Mouse (Mus musculus) liver, adult 2 months (tissue): ENCODE data around the gene Pik3c2g. TPM values are rescaled to one million over a fixed set of nuclear protein-coding genes. Genes with fewer than 3 reads are reported as not detected.

Experiments used
- DNase-seq: peaks from one replicate; pipeline ENCODE4 v3.0.0-alpha.2; 2011; ENCODE audit warnings: low read depth, low spot score; ENCODE audit errors: extremely low read depth
- H3K27ac ChIP-seq: fragments of 200-500 bp; replicated peaks from 2 replicates; pipeline ENCODE4 v1.5.1; 2012; ENCODE audit warnings: low read depth, mild to moderate bottlenecking, control low read depth, inconsistent platforms, low read length; ENCODE audit not compliant: insufficient read depth
- H3K27me3 ChIP-seq: fragments of 200-500 bp; 2 replicates; pipeline ENCODE4 v1.6.1; 2012; ENCODE audit warnings: mild to moderate bottlenecking, moderate library complexity, low read length, inconsistent platforms; ENCODE audit not compliant: control insufficient read depth, insufficient read depth
- H3K36me3 ChIP-seq: fragments of 200-500 bp; 2 replicates; pipeline ENCODE4 v1.6.1; 2012; ENCODE audit warnings: low read length, inconsistent platforms; ENCODE audit not compliant: control insufficient read depth, insufficient read depth
- H3K4me1 ChIP-seq: fragments of 200-500 bp; 2 replicates; pipeline ENCODE4 v1.6.1; 2011; ENCODE audit warnings: low read length; ENCODE audit not compliant: control insufficient read depth, insufficient read depth
- H3K4me3 ChIP-seq: fragments of 200-500 bp; 2 replicates; pipeline ENCODE4 v1.5.1; 2011; ENCODE audit warnings: low read depth, mild to moderate bottlenecking, control low read depth, low read length, moderate library complexity; ENCODE audit not compliant: insufficient read depth
- H3K79me2 ChIP-seq: fragments of 200-500 bp; 2 replicates; pipeline ENCODE4 v1.6.1; 2012; ENCODE audit warnings: inconsistent platforms, mild to moderate bottlenecking, low read length, moderate library complexity; ENCODE audit not compliant: control insufficient read depth, insufficient read depth
- H3K9ac ChIP-seq: fragments of 200-500 bp; 2 replicates; pipeline ENCODE4 v1.6.1; 2012; ENCODE audit warnings: low read depth, mild to moderate bottlenecking, control low read depth, inconsistent platforms, low read length
- CTCF ChIP-seq: fragments of 200-500 bp; IDR thresholded peaks from 2 replicates; pipeline ENCODE4 v1.5.1; 2011; ENCODE audit warnings: low read depth, low read length, control low read depth
- POLR2A ChIP-seq: fragments of 200-500 bp; IDR thresholded peaks from 2 replicates; pipeline ENCODE4 v1.6.1; 2011; ENCODE audit warnings: low read length, control low read depth; ENCODE audit not compliant: insufficient read depth; ENCODE audit errors: extremely low read depth
- WGBS: fragments of 180-500 bp; shearing (Covaris S2); methylation state at CpG from one replicate; pipeline ENCODE4 v1.1.7; 2018; 5-methylcytosine and 5-hydroxymethylcytosine counted together
- polyA plus RNA-seq: library from polyadenylated mRNA; depleted of rRNA; stranded (reverse); fragments of >200 nt; gene quantifications from 2 replicates; pipeline ENCODE4 v1.2.3, GENCODE M21; 2012
- total RNA-seq: library from RNA; depleted of rRNA; stranded (reverse); fragments of >200 nt; gene quantifications from 2 replicates; pipeline ENCODE4 v1.2.3, GENCODE M21; 2014

Gene Pik3c2g
- total and polyA plus RNA-seq, 2 experiments: 6.4 to 26.6 TPM

DNA sequence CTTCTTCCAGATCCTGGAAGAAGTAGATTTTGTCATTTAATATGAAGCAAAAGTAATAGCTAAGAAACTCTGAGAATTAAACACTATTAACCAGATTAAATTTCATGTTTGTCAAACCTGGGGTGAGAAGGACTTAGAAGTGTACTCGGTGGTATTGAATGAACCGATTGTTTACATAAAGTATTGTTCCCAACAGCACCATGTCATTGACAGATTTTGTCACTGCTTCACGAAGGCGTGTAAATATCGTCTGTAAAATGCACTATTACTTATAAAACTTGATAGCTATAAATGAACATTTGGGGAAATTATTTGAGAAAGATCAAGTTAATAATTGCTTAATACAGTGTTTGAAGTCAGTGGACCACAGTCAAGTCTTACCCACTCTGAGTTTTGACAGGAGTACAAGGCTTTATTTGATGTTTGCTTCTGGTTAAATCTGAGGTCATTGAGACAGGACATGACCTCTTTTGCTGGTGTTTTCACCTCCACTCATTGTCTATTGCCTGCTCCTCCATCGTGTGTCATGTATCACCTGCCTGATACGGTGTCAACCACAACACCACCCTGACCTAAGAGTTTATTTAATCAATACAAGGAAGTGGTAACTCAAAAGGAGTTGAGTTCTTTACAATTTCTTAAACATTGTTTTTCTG is 260.0 kb downstream of the Pik3c2g start:
- 20% methylated on average over 7 of the region's 7 CpGs for WGBS
- Histone ChIP-seq H3K4me1 (peaks cover 24% of the 10 kb centered on the region; the same call in 1 of the 2 replicates), H3K36me3 (no peaks in the 10 kb centered on the region; the same call in 1 of the 2 replicates), H3K4me3 (no peak overlapping the region), H3K27ac (no peak overlapping the region), H3K9ac (no peak overlapping the region), H3K79me2 (no peaks in the 10 kb centered on the region), H3K27me3 (no peaks in the 10 kb centered on the region)
- no peak for TF ChIP-seq POLR2A
- TF ChIP-seq CTCF: no peak
- peak; percentile 97 for DNase-seq

DNA sequence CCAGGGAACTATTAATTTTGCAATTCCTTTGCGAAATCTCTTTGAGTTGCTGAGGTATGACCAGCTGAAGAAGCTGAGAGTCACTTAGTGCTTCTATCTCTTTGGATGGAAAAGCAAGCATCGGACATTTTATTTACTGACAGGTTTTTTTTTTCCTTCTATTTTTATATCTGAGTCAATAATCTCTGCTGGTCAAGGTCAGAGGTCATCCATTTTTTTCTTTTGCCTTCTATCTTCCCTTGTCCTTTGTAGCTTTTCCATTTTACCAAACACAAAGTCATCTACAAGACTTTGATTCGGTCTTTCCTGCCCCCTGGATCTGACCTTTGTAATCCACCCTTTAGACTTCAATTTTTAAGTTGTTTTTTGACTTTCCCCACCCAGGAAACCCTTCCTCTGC is 262.9 kb downstream of the Pik3c2g start:
- Histone ChIP-seq H3K36me3 (no peaks in the 10 kb centered on the region), H3K4me3 (no peak overlapping the region), H3K27ac (no peak overlapping the region), H3K79me2 (no peaks in the 10 kb centered on the region), H3K27me3 (no peaks in the 10 kb centered on the region), H3K4me1 (peaks cover 27% of the 10 kb centered on the region), H3K9ac (no peak overlapping the region)
- DNase-seq: peak; percentile 94
- WGBS: 20% methylated on average over 3 of the region's 3 CpGs
- TF ChIP-seq CTCF (no peak), POLR2A (no peak)

DNA sequence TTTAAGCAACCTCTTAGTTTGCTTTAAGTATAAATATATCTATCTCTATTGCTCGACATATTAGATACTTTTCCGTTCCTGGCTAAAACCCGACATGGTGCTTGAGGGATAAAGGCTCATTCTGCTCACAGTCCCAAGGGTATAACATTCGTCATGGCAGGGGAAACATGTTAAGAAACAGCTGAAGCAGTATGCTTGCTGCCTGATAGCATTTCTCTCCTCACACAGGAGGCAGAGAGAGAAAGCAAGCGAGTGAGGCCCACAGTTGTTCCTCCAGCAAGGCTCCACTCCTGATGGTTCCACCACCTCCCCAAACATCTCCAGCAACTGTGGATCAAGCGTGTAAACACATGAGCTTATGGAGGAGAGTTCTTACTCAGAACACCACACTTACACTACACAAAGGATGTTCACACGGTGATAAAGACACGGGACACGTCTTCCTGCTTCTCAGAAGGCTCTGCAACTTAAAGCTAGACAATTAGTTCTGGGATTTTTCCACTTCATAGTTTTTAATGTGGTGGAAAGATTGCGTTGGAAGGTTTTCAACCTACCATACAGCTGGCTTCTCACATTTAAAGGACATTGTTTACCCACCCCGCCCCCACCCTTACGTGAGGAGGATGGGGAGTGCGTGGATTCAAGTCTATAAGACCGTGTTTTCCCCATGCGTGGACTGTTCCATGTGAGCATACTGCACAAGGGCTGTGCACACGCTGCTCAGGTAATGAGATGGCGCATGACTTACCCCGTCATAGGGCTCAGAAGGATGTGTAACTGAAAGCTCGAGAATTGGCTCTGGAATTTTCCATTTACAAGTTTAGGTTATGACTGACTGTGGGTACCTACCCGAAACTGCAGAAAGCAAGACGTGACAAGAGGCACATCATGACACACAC is 264.9 kb downstream of the Pik3c2g start:
- no peak for TF ChIP-seq POLR2A
- TF ChIP-seq CTCF: no peak
- no peak overlapping the region for H3K9ac ChIP-seq
- peaks cover 23% of the 10 kb centered on the region for H3K4me1 ChIP-seq
- H3K79me2 ChIP-seq: no peaks in the 10 kb centered on the region
- H3K4me3 ChIP-seq: no peak overlapping the region
- peaks cover 4% of the 10 kb centered on the region; the same call in 1 of the 2 replicates for H3K36me3 ChIP-seq
- H3K27ac ChIP-seq: no peak overlapping the region
- H3K27me3 ChIP-seq: no peaks in the 10 kb centered on the region
- DNase-seq: no peak
- WGBS: 88% methylated on average over 21 of the region's 21 CpGs

DNA sequence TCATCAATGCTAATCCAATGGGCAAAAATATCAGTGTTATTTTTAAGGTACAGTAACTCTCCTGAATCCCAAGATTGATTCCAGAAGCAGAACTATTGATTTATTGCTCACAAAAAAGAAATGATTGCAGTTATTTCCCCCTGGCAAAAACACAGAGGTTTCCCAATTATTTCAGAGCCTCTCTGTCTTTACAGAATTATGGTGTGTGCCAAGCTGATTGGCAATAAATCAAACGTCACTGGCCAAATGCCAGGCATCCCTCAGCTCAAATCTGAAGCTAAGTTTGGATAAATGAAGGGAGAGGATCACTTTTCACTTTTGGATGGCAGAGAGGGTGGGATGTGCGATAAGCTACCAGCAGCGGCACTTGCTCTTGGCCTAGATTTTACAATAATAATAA is 265.8 kb downstream of the Pik3c2g start:
- peak; percentile 86 for DNase-seq
- 61% methylated on average over 3 of the region's 3 CpGs for WGBS
- no peaks in the 10 kb centered on the region for H3K27me3 ChIP-seq
- H3K4me3 ChIP-seq: no peak overlapping the region
- no peak for TF ChIP-seq CTCF
- TF ChIP-seq POLR2A: no peak
- peaks cover 18% of the 10 kb centered on the region for H3K4me1 ChIP-seq
- H3K27ac ChIP-seq: no peak overlapping the region
- H3K9ac ChIP-seq: no peak overlapping the region
- no peaks in the 10 kb centered on the region for H3K79me2 ChIP-seq
- H3K36me3 ChIP-seq: peaks cover 4% of the 10 kb centered on the region; the same call in 1 of the 2 replicates

DNA sequence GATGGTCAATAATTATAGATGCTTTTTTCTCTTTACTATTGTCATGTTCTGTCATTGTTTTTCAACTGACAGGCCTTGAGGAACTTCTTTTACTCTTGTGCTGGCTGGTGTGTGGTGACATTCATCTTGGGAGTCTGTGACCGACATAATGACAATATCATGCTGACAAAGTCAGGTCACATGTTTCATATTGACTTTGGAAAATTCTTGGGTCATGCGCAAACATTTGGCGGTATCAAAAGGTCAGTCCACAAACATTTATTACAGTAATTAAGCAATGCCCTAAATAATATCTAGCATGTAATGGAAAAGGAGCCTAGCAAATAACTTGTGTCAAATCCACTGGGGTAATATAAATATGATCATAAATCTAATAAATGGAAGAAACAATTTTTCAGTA is 273.1 kb downstream of the Pik3c2g start:
- DNase-seq: peak; percentile 97
- H3K36me3 ChIP-seq: peaks cover 4% of the 10 kb centered on the region; the same call in 1 of the 2 replicates
- no peak overlapping the region for H3K27ac ChIP-seq
- no peak for TF ChIP-seq CTCF
- no peak for TF ChIP-seq POLR2A
- H3K27me3 ChIP-seq: no peaks in the 10 kb centered on the region
- H3K4me3 ChIP-seq: no peak overlapping the region
- WGBS: 21% methylated on average over 3 of the region's 3 CpGs
- H3K79me2 ChIP-seq: no peaks in the 10 kb centered on the region
- H3K4me1 ChIP-seq: peaks cover 13% of the 10 kb centered on the region
- H3K9ac ChIP-seq: no peak overlapping the region
